19 mouse cellular contexts compared by ENCODE assay signal in genomic region chr1:120363638-120364037, GRCm38 (mm10). TPM values are rescaled to one million over a fixed set of nuclear protein-coding genes. Genes with fewer than 3 reads are reported as not detected.
A peak's percentile ranks its signal among the peaks of the same experiment; 100 is the strongest.
DNase-seq lines count a peak whose midpoint lies in the region.
"Had no signal": no experiment of that assay in that cellular context is flagged by ENCODE, and none has a peak within 500 bp of the region (broad histone marks: within the 10 kb centered on the region; RNA-seq: fewer than 3 reads in every experiment).

No protein-coding gene starts in this region.

- peak; percentile 7 to 8 for DNase-seq in adrenal gland, postnatal 36 days
- DNase-seq in adrenal gland, postnatal 10 days: no peak
- DNase-seq in 3134 (ENCODE audit: extremely low read depth, insufficient read length, low spot score): peak; percentile 38
- peak; percentile 27 for DNase-seq in 3T3-L1 (ENCODE audit: low read depth, low spot score)
- DNase-seq in brain, adult 2 months (ENCODE audit: low read depth, low spot score): peak; percentile 47
- DNase-seq in thymus, postnatal 36 days: no peak
- DNase-seq: adrenal gland, adult 8-10 months; B cell, adult 2 months; cerebellum, adult 18-20 months; cerebellum, adult 9-10 months; cerebellum, postnatal 14 days; gastrocnemius, postnatal 25 days; heart, adult 18-20 months; kidney, adult 11 months; kidney, adult 8-10 months had no signal

RNA-seq across cellular contexts. Expression of gene C1ql2, which starts 23.3 kb away (rescaled TPM):
- not detected for total RNA-seq in adrenal gland, postnatal 36 days (2021)
- total RNA-seq in adrenal gland, postnatal 10 days (2021): under 1 TPM in 1 of 2 experiments, not detected in 1; 0.24 TPM
- total RNA-seq: adrenal gland, adult 8-10 months; CH12.LX; gastrocnemius, adult 8-10 months; gastrocnemius, postnatal 25 days; heart, adult 18-20 months; heart, postnatal 25 days; hematopoietic stem cell, adult 5-6 weeks had no signal

Comparison
In these comparisons a context has a peak if more than half of its experiments do, and no peak if none do; other contexts are left out.
1. DNase-seq: peak in adrenal gland, postnatal 36 days (2 of 2), 3134 (single experiment), 3T3-L1 (single experiment) and brain, adult 2 months (single experiment); none in adrenal gland, postnatal 10 days (single experiment) and thymus, postnatal 36 days (0 of 2).